Mouse (Mus musculus) intestine, embryonic 16.5 days (tissue): ENCODE data around the gene Ech1. TPM values are rescaled to one million over a fixed set of nuclear protein-coding genes. Genes with fewer than 3 reads are reported as not detected.

ENCODE experiments used
- ATAC-seq: fragments of 200-750 bp; cut with Nextera tagmentation; 2 replicates; pipeline ENCODE4 v1.8.0; 2017; ENCODE audit warnings: moderate TSS enrichment, moderate library complexity
- H3K27ac ChIP-seq: fragments of 300-500 bp; sonication (generic); 2 replicates; pipeline ENCODE4 v1.5.1; 2014; ENCODE audit warnings: mild to moderate bottlenecking, low read length
- H3K27me3 ChIP-seq: fragments of 300-500 bp; sonication (generic); replicated peaks from 2 replicates; pipeline ENCODE4 v1.6.1; 2014; ENCODE audit warnings: low read length, control low read depth, mixed read lengths; ENCODE audit not compliant: control insufficient read depth, insufficient read depth
- H3K36me3 ChIP-seq: fragments of 300-500 bp; sonication (generic); 2 replicates; pipeline ENCODE4 v1.6.1; 2014; ENCODE audit warnings: low read length, control low read depth; ENCODE audit not compliant: control insufficient read depth, insufficient read depth
- H3K4me1 ChIP-seq: fragments of 300-500 bp; sonication (generic); 2 replicates; pipeline ENCODE4 v1.6.1; 2014; ENCODE audit warnings: low read length, control low read depth, mixed read lengths; ENCODE audit not compliant: control insufficient read depth, insufficient read depth
- H3K4me2 ChIP-seq: fragments of 300-500 bp; sonication (generic); 2 replicates; pipeline ENCODE4 v1.6.1; 2014; ENCODE audit warnings: low read depth, low read length, control low read depth
- H3K4me3 ChIP-seq: fragments of 300-500 bp; sonication (generic); 2 replicates; pipeline ENCODE4 v1.5.1; 2014; ENCODE audit warnings: mild to moderate bottlenecking, low read length
- H3K9ac ChIP-seq: fragments of 300-500 bp; sonication (generic); 2 replicates; pipeline ENCODE4 v1.6.1; 2014; ENCODE audit warnings: low read depth, low read length
- H3K9me3 ChIP-seq: fragments of 300-500 bp; sonication (generic); 2 replicates; pipeline ENCODE4 v1.6.1; 2016; ENCODE audit warnings: low read length, control low read depth; ENCODE audit not compliant: control insufficient read depth
- WGBS: fragments of 180-500 bp; shearing (Covaris S2); extraction: QIAGEN DNeasy Blood & Tissue Kit; methylation state at CpG from one replicate; pipeline ENCODE4 v1.1.7; 2014; 5-methylcytosine and 5-hydroxymethylcytosine counted together
- polyA plus RNA-seq: library from polyadenylated mRNA; unstranded; fragments of >200 nt; fragmentation: Nextera tagmentation; extraction: Ambion mirVana; gene quantifications from 2 replicates; pipeline ENCODE4 v1.2.1, GENCODE M21; 2015

Gene Ech1
- polyA plus RNA-seq, 1 experiment from 2014 or later: 347 TPM

DNA sequence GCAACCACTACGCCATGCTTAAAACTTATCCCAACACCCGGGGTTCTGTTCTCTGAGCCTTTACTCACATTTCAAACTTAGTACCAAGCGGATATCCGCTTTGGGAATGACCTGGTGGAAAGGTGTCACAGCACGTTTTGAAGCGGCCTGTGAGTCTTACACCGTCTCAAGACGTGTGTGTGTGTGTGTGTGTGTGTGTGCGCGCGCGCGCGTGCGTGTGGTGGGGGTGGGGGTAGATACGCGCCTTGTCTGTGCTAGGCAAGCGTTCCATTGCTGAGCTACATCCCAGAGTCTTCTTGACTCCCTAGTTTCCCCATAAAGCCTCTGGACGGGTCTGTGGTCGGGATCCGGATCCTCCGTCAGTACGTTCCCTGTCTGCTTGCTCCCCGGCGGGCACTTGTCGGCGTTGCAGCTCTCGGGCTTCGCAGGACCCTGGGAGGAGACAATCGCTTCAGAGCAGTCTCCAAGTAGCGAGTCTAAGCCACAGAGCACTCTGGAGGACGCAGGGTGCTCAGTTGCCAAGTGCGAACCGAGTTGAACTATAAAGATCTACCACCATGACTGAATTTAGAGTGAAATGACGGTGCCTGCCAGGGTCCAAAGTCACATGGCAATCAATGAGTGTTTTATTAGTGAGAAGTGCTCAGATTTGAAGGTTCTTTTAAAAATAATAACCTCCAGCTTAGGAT is 15.5 kb upstream of the Ech1 start:
- H3K4me3 ChIP-seq: peak overlapping the region; percentile 73
- peaks cover 26% of the 10 kb centered on the region for H3K4me1 ChIP-seq
- peak; percentile 34 for ATAC-seq
- peak overlapping the region; percentile 99 for H3K27ac ChIP-seq
- no peaks in the 10 kb centered on the region for H3K27me3 ChIP-seq
- WGBS: under 1% methylated on average over 35 of the region's 35 CpGs
- H3K4me2 ChIP-seq: peak overlapping the region; percentile 95
- H3K9ac ChIP-seq: peak overlapping the region; percentile 96
- H3K36me3 ChIP-seq: peaks cover 16% of the 10 kb centered on the region
- H3K9me3 ChIP-seq: no peaks in the 10 kb centered on the region

DNA sequence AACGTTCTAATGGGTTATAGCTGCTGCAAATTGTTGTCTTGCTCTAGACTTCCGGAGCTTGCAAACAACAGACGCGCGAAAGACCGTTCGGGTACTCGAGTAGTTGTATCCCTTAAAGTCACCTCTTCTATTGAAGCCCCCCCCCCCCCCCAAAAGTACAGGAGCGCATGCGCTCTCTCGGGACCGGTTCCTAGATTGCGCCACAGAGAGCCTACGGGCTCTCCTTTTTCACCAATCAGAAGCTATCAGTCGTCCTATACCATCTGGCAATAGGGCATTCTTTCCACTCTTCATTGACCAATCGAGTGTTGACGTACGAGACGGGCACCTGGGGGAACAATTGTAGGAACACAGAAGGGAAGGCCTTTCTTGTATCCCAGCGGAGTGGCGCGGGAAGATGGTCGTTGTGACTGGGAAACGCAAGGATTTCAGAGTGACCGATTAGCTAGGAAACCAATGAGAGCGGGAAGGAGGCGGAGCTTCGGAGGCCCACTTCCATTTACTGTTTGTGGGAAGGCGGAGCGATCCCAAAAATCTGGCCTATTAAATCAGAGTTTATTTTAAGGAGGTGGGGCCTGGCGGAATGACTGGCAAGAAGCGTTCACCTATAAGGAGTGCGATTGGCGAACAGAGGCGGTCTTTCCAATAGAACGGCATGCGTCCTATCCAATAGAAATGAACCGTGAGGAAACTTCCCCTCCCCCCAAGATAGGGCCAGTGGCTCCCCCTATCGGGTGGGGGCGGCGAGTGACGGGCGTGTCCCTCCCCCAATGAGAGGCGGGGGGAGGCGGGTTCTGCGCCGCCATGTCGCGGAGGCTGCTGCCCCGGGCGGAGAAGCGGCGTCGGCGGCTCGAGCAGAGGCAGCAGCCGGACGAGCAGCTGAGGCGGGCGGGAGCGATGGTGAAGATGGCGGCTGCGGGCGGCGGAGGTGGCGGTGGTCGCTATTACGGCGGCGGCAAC is 14.6 kb upstream of the Ech1 start:
- Histone ChIP-seq H3K9me3 (no peaks in the 10 kb centered on the region), H3K4me2 (peak overlapping the region; percentile 95), H3K27ac (peak overlapping the region; percentile 99), H3K4me1 (peaks cover 33% of the 10 kb centered on the region), H3K4me3 (peak overlapping the region; percentile 73), H3K9ac (peak overlapping the region; percentile 96), H3K27me3 (no peaks in the 10 kb centered on the region), H3K36me3 (peaks cover 23% of the 10 kb centered on the region)
- peak; percentile 89 for ATAC-seq
- under 1% methylated on average over 68 of the region's 70 CpGs for WGBS

DNA sequence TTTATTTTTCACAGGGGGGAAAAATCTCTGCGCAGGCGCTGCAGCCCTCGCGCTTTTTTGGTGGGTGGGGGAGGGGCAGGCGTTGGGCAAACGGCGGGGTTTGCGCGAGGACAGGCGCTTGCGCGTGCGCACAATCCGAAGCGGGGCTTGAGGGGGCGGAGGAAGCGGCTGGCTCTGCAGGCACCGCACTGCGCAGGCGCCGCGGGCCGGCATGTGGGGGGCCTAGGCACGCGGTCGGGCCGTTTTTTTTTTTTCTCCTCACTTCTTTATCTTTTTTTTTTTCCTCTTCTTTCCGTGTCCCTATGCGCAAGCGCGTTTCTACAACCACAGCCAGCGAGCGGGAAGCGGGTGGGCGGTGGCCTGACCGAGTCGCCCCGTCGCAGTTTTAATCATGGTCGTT is 13.8 kb upstream of the Ech1 start:
- Histone ChIP-seq H3K9me3 (no peaks in the 10 kb centered on the region), H3K27ac (peak overlapping the region; percentile 97), H3K36me3 (peaks cover 32% of the 10 kb centered on the region), H3K27me3 (no peaks in the 10 kb centered on the region), H3K9ac (peak overlapping the region; percentile 92), H3K4me2 (peak overlapping the region; percentile 78), H3K4me3 (peak overlapping the region; percentile 73), H3K4me1 (peaks cover 42% of the 10 kb centered on the region)
- ATAC-seq: peak; percentile 21; the same call in 1 of the 2 replicates
- under 1% methylated on average over 40 of the region's 40 CpGs for WGBS

DNA sequence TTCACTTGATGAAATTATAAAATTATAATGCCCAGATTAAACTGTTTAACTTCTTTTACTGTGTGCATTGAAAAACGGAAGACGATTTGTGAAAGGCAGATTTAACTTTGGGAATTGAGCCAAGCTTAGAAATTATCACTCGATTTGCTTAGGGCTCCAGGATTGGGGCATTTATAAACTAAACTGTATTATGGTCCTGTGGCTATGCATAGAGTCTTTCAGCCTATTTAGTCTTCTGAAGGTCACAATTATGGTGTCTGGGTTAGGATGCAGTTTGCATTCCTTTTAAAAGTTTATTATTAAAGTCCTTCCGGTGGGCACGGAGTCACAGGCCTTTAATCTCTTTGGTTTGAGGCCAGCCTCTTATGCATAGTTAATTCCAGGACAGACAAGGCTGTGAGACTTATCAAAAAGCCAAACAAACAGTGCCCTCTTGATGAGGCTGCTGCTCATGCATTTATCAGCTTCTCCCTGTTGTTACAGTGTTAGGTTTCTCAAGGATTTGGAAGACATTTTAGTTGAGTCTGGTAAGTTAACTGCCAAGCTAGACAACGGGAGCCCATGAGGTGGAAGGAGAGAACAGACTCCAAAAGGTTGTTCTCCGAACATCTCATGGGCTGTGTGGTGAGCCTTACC is 13.3 kb upstream of the Ech1 start:
- peaks cover 46% of the 10 kb centered on the region for H3K4me1 ChIP-seq
- H3K27me3 ChIP-seq: no peaks in the 10 kb centered on the region
- peak overlapping the region; percentile 97 for H3K27ac ChIP-seq
- H3K4me3 ChIP-seq: peak overlapping the region; percentile 73
- H3K36me3 ChIP-seq: peaks cover 35% of the 10 kb centered on the region
- H3K4me2 ChIP-seq: peak overlapping the region; percentile 78
- ATAC-seq: no peak
- 6% methylated on average over 7 of the region's 7 CpGs for WGBS
- peak overlapping the region; percentile 92 for H3K9ac ChIP-seq
- no peaks in the 10 kb centered on the region for H3K9me3 ChIP-seq

DNA sequence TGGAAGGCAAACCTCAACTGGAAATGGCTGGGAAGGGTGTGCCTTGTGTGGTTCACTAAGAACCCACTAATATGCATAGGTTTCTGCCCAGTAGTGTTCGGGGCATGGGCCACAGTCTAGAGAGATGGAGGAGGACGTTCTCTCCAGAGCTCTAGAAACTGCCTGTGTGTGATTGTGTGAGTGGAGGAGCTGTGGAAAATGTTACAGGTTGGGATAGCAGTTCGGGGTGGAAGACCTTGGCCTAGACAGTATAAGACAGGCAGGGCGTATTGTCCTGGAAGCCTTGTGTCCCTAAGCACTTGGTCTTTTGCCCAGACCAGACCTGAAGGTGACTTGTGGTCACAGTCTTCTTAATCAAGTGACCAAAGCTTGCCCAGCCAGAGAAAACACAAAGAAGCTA is 12.6 kb upstream of the Ech1 start:
- Histone ChIP-seq H3K4me2 (peak overlapping the region; percentile 78), H3K4me1 (peaks cover 53% of the 10 kb centered on the region), H3K9ac (peak overlapping the region; percentile 92), H3K36me3 (peaks cover 42% of the 10 kb centered on the region), H3K9me3 (no peaks in the 10 kb centered on the region), H3K27me3 (no peaks in the 10 kb centered on the region), H3K27ac (peak overlapping the region; percentile 97), H3K4me3 (peak overlapping the region; percentile 73)
- ATAC-seq: no peak
- WGBS: 46% methylated on average over 4 of the region's 4 CpGs

DNA sequence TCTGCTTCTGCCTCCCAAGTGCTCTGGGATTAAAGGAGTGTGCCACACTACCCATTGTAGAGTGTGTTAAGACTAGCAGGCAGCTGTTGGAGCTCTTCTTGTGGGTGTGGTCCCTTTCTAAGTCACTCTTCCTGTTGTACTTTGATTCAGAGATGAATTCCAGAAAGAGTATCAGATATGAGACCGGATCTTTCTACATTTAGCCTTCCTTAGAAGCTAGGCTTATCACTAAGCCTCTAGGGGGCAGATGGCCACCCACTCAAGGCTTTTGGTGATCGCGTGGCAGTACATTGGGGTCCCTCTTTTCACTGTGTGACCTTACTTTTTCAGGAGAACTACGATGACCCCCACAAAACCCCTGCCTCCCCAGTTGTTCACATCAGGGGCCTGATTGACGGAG is 12.1 kb upstream of the Ech1 start:
- no peaks in the 10 kb centered on the region for H3K9me3 ChIP-seq
- peak overlapping the region; percentile 92 for H3K9ac ChIP-seq
- peaks cover 50% of the 10 kb centered on the region for H3K4me1 ChIP-seq
- H3K27me3 ChIP-seq: no peaks in the 10 kb centered on the region
- peak overlapping the region; percentile 73 for H3K4me3 ChIP-seq
- ATAC-seq: no peak
- peak overlapping the region; percentile 78 for H3K4me2 ChIP-seq
- 64% methylated on average over 5 of the region's 5 CpGs for WGBS
- peak overlapping the region; percentile 97; the same call in 1 of the 2 replicates for H3K27ac ChIP-seq
- H3K36me3 ChIP-seq: peaks cover 44% of the 10 kb centered on the region

DNA sequence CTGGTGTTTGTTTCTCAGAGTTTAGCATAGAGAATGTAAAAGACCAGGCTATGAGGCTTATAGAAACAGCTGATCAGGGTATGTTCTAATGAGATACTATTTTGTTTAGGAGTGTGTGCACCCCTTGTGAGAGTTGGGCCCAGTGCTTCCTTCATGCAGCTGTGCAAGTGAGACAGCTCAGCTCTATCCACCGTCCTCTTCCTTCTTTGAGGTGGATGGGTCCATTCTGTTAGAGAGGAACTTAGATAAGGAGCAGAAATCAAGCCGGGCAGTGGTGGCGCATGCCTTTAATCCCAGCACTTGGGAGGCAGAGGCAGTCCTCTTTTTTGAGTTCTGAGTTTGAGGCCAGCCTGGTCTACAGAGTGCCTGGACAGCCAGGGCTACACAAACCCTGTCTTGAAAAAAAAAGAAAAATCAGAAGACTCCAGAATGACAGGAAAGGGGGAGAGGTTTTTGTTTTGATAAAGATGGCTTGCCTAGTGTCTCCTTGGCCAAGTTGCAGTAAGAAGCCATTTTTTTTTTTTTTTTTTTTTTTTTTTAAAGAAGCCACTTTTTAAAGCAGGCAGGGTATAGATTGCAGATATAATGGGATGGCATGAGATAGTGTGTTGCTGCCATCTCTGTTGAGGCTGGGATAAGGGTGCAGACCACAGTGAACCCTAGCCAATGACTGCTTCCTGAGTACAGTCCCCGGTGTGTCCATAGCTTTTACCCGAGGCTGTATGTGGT is 10.5 kb upstream of the Ech1 start:
- H3K4me1 ChIP-seq: peaks cover 60% of the 10 kb centered on the region
- no peaks in the 10 kb centered on the region for H3K27me3 ChIP-seq
- H3K4me2 ChIP-seq: no peak overlapping the region
- H3K36me3 ChIP-seq: peaks cover 56% of the 10 kb centered on the region
- WGBS: 79% methylated on average over 5 of the region's 5 CpGs
- H3K4me3 ChIP-seq: no peak overlapping the region
- H3K27ac ChIP-seq: no peak overlapping the region
- ATAC-seq: no peak
- H3K9ac ChIP-seq: no peak overlapping the region
- no peaks in the 10 kb centered on the region for H3K9me3 ChIP-seq

DNA sequence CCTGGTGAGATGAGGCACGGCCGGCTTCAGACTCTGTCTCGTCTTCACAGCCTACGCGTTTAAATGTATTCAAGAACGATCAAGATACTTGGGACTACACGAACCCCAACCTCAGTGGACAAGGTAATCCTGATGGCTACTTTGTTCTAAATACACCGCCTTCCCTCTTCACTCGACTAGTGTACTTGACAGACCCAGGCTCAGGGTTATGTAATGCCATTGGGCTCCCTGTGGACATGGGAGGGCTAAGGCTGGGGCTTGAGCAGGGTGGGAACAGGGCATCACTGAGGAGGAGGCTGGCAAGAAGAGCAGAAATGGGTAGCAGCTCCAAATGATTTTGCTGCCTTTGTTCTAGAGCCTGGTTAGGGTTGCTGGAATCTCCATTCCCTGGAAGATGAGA is 9.8 kb upstream of the Ech1 start:
- H3K36me3 ChIP-seq: peaks cover 58% of the 10 kb centered on the region
- H3K4me1 ChIP-seq: peaks cover 65% of the 10 kb centered on the region
- H3K27ac ChIP-seq: no peak overlapping the region
- ATAC-seq: no peak
- WGBS: 87% methylated on average over 9 of the region's 9 CpGs
- H3K4me2 ChIP-seq: no peak overlapping the region
- no peaks in the 10 kb centered on the region for H3K9me3 ChIP-seq
- 0 out of 2 replicates have a peak overlapping the region, but pooled peaks have one; percentile 26 for H3K9ac ChIP-seq
- no peak overlapping the region for H3K4me3 ChIP-seq
- no peaks in the 10 kb centered on the region for H3K27me3 ChIP-seq
